Mouse (Mus musculus) layer of hippocampus, adult 18-20 months (tissue): Measurements from ENCODE around the gene Tiam2. TPM values are rescaled to one million over a fixed set of nuclear protein-coding genes. Genes with fewer than 3 reads are reported as not detected.
A peak's percentile ranks its signal among the peaks of the same experiment; 100 is the strongest.

Experiments used
- DNase-seq, 2 experiments: peaks; one replicate each; pipeline ENCODE4 v3.0.0; 2022; ENCODE audit warnings: low spot score in 2 of 2
- long read RNA-seq: library from polyadenylated mRNA; stranded (forward); transcript quantifications from one replicate; pipeline ENCODE4 v2.0.0, GENCODE M21; 2021
- total RNA-seq, 2 experiments: library from RNA; stranded (reverse); gene quantifications; 2 replicates each; pipeline ENCODE4 v1.2.3; 2021

Tiam2 gene
- total RNA-seq, result 10 to 100 TPM; 35.2 to 37.1 TPM
- long read RNA-seq, full-length matches to known transcripts, result 6 of 38 reads
- long read RNA-seq, partial matches to known transcripts, result 4 of 38 reads
- long read RNA-seq, other reads (novel, unspliced or antisense), result 28 of 38 reads

DNA sequence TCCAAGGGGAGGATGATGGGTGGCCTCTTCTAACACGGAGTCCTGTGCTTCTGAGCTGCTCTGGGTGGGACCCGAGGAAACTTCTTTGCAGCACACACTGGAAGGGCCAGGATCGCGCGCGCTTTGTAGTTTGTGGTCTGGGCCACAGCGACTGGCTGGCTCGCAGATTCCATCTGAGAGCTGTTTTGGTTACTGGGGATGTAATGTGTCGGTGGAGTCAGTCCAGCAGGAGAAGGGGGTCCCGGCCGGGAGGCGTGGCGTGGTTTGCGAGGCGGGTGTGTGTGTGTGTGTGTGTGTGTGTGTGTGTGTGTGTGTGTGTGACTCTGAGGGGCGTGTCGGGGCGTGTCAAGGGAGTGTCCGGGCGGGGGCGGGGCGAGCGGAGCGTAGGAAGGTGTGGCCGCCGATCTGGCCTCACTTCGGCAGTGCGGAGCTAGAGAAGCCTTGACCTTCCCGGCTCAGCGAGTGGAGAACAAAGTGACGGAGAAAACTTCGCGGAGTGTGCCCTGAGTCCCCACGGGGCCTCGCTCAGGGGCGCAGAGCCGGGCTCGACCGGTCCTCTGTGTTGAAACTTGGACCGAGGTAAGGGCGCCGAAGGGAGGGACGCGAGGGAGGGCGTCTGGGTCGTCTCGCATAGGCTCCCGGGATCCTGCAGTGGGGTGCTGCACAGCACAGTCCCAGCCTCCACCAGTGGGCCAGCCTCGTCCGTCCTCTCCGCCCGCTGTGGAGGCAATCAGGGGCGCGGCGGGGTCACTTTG, at the start of gene Tiam2:
TSS of gene Tiam2 (plus strand) at position 426 of the 755 bp plus-strand sequence.
- no peak for DNase-seq

GRCm38 (mm10) chr17:3280321-3280720, 46.1 kb upstream of the Tiam2 start:
- no peak for DNase-seq

GRCm38 (mm10) chr17:3281939-3282338, 44.4 kb upstream of the Tiam2 start:
- no peak for DNase-seq

DNA sequence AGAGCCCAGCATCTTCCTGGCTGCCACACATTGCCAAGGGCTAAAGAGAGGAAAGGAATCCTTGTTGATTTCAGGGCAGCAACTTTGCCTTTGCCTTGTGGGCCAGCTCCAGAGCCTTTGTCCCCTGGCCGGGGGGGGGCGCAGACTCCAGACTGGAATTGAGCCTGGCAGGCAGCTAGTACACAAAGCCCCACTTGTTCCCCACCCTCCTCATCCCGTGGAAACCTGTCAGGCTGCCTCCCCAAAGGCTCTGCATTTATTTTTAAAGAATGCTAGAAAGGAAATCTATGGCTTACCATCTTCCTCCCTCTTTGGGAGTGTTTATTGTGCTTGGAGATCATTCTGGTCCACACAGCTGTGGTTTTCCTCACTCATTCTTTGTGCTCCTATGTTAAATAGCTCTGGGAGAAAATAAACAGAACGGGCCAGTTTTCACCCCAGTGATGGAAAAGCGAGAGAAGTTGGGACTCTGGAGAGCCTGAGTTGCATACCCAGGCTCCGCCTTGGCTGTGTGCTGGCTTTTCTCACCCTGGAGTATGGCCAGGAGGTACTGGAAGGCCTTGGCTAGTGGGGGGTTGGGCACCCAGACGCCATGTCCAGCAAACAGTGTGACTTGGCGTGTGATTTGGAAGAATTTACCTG, 41.2 kb upstream of the Tiam2 start:
- DNase-seq, result peak in 1 of 2 experiments; percentile 27

GRCm38 (mm10) chr17:3286123-3286825, 40.1 kb upstream of the Tiam2 start:
- no peak for DNase-seq

- peak; percentile 12 to 66 for DNase-seq
Observed at GRCm38 (mm10) chr17:3288341-3288740, 38.0 kb upstream of the Tiam2 start.

GRCm38 (mm10) chr17:3295097-3295496, 31.3 kb upstream of the Tiam2 start:
- DNase-seq, result no peak

- no peak for DNase-seq
Observed at GRCm38 (mm10) chr17:3299487-3299886, 26.9 kb upstream of the Tiam2 start.

GRCm38 (mm10) chr17:3305926-3306325, 20.4 kb upstream of the Tiam2 start:
- no peak for DNase-seq

- peak; percentile 37 to 66 for DNase-seq
Observed at GRCm38 (mm10) chr17:3313711-3314624, 12.4 kb upstream of the Tiam2 start.

DNA sequence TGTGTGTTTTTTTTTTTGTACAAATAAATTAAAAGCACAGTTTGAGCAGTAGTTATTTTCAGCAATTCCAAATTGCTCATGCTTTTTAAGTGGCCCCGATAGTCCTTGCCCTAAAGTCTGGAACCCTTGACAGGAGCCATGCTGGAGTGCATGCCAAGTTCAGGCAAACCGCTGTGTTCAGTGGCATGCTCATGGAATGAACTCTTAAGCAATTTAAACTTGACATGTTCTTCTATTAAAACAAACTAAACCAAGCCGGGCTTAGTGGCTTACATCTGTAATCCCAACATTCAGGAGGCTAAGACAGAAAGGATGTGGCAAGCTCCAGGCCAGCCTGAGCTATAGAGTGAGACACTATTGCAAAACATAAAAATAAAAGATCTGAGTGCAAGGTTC, 11.8 kb upstream of the Tiam2 start:
- DNase-seq, result no peak

DNA sequence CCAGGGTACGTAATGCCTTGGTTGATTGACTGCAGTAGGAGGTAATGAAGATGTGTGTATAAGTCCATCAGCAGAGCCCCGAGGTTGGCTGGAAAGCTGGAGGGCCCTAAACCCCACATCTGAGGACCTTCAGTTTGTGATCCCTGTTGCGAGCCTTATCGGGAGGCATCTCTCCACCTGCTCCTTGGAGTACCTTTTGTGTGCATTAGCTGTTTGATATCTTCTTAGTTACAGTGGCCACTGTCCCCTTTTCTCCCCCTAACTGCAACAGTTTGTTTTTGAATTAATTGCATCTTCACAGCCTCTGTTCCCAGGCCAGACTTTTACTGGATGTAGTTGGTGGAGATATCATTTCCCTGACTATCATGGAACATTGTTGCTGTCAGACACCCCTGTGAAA, 10.8 kb upstream of the Tiam2 start:
- no peak for DNase-seq

DNA sequence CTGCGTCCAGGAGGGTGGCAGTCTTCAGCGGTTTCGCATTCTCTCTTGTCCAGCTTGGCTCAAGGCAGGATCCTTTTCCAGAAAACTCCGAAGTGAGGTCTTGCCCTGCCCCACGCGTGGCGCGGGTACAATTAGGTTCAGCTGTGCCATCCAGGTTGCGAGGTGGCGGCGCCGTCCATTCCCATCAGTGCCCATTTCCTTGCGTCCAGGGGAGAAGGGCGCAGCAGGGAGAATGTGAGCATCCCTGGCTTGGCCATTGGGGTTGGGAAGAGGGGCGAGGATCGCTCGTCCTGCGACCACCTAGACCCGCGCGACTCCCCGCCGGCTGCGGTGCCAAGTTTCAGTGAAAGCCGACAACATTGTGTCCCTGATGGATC, 518 bp downstream of the Tiam2 start:
- no peak for DNase-seq

DNA sequence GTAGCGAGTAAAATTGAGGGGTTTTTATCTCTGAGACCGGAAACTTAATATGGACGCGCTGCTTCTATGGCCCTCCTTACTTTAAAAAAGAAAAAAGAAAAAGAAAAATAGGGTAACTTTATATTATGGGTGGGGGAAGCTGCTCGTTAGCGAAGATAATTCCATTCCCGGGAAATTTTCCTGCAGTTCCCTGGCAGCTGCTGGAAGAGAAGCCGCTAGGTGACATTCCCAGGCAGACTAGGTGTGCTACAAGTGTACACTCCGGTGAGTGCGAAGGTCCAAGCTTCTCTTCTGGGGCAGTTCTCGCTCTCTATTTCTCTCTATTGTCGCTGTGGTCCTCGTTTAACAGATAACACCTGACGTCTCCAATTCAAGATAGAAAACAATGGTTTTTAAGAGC, 962 bp downstream of the Tiam2 start:
- DNase-seq, result no peak

DNA sequence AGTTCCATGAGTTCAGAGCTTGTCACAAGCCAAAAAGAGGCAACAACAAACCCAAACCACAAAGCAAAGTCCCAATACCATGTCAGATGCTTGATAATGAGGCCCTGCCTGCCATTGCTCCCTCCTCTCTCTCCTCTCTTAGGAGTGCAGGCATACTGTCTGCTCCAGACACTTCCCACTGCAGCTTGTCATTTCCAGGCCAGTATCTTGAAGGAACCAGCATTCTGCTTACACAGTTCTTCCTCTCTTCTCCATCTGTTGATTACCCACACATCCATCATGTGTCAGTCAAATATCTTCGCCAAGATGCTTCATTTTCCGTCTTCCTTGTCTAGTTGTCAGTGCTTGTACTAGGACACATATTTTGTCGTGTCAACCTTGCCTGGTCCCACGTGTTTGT, 2.4 kb downstream of the Tiam2 start:
- peak in 1 of 2 experiments; percentile 58 for DNase-seq

DNA sequence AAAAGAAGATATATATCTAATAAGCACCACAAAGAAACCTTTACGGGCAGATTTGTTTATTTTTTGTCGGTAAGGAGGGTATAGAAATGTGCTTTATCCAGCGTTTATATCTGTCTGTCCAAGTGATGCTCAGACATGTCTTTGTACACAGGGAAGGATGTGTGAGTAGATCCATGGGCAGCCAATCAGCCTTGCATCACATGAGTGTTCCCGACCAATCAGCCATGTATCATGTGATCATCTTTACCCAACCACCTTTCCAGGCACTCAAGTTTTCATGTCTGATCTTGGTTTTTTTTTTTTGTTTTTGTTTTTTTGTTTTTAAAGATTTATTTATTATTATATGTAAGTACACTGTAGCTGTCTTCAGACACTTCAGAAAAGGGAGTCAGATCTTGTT, 3.1 kb downstream of the Tiam2 start:
- no peak for DNase-seq

DNA sequence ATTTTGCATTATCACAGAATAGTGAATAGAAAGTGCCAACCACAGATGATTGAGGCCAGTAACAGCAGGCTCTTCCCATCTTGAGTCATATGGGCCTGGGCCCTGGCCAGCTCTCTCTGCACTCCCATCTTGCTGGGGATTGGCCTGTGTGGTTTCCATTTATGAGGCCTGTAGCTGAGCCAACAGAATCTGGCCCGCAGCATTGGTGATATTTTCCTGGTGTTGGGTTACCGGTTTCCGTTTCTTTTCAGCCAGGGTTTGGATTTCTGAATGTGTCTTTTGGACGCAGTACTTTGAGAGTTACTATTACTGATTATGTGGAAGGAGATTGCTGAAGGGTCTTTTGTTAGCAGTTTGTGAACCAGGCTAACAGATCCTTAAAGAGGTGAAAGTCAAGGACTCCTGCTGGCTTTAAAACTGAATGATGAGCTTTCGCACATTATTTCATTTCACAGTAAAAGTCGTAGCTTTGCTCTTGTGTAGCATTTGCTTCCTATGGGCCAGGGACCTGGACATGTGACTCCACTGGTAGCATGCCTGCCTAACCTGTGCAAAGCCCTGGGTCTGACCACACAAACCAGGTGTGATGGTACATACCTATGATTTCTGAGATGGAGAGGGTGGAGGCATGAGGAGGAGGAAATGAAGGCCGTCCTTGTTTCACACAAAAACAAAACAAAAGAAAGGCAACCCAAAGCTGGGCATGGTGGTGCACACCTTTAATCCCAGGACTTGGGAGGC, 5.5 kb downstream of the Tiam2 start:
- peak; percentile 63 to 74 for DNase-seq

- no peak for DNase-seq
Observed at GRCm38 (mm10) chr17:3336161-3336739, 9.9 kb downstream of the Tiam2 start.

DNA sequence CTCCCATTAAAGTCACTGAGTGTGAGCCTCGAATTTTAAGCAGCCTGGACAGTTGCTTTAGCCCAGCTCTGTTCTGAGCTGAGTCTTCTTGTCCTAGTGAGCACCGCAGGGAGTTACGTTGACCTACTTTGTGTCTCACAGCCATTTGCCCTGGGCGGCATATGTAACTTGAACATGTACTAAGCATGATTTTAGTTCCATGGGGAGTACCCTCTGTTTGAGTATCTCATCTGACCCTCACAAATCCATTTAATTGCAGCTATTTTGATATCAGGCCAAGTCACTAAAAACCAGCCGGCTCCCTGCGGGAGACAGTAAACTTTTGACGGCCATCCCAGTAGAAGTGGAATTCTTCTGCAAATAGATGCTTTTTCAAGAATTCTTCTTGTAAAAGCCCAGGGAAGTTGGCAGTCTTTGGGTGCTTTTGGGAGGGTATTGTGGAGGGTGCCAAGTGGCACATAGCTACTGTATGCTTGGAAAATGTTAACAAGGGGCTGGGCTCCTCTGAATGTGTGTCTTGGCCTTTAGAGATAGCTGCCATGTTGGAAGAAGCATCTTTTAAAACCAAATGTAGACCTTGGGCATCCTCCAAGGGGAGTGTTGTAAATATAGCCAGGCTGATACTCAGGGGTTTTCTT, 10.6 kb downstream of the Tiam2 start:
- no peak for DNase-seq
